Mouse (Mus musculus): ENCODE measurements around the gene Itgav. TPM values are rescaled to one million over a fixed set of nuclear protein-coding genes. Genes with fewer than 3 reads are reported as not detected.

Itgav gene
- 73.7 and 83.2 TPM in 2 replicates for polyA plus RNA-seq (2016; fragmentation: Nextera tagmentation; extraction: Ambion mirVana)

DNA sequence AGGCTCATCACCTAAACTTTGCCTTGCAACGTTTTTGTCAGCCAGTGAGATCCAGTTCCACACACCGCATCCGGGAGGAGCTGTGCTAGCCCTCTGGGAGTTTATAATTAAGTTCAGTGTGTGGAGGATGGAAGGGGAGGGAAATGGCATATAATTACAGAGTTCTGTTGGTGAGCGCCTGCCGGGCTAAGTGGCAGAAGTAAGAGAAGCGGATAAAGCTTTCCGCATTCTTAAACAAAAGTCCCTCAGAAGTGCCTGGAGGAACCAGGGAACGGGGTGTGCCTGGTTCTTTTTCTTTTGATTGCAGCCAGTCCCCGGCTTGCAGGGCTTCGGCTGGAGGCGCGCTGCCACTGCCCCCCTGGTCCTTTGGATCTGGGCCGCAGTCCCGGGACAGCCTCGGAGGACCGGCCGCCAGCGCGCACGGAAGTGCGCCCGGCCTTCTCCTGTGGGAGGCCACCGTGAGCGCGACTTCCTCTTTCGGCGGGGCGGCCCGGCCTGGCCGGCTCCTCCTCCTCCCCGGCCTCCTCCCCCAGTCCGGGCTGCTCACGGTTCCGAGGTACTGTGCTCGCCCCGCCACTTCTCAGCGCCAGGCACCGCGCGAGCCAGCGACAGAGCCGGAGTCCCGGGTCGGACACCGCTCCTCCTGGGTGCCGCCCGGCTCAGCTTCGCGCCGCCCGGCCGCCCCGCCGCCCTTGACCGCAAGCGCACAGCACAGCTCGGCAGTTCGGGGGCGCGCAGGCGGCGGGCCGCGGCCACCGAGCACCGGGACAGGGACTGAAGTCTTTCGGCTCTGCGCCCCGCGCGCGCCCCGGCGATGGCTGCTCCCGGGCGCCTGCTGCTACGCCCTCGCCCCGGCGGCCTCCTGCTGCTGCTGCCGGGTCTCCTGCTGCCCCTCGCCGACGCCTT is at the start of gene Itgav:
Gene Itgav, plus strand, starts transcription at position 477 of the 906 bp plus-strand sequence.
- H3K9me3 ChIP-seq = no peaks in the 10 kb centered on the region
- H3K36me3 ChIP-seq = no peaks in the 10 kb centered on the region
- H3K4me1 ChIP-seq = peaks cover 12% of the 10 kb centered on the region; the same call in 1 of the 2 replicates
- peak; percentile 95 for ATAC-seq (ENCODE audit: insufficient number of reproducible peaks, insufficient read depth, low FRiP score, low TSS enrichment)
- peak within 1 kb of the TSS; percentile 90 for H3K9ac ChIP-seq
- H3K27me3 ChIP-seq = no peaks in the 10 kb centered on the region
- under 1% methylated on average over 79 of the region's 84 CpGs for WGBS
- H3K4me3 ChIP-seq = peak within 1 kb of the TSS; percentile 87
- peak within 1 kb of the TSS; percentile 65 for H3K4me2 ChIP-seq (replicated peaks)
- H3K27ac ChIP-seq = peak within 1 kb of the TSS; percentile 99

GRCm38 (mm10) chr2:83674421-83674820 is 49.8 kb upstream of the Itgav start:
- H3K27ac ChIP-seq = no peak overlapping the region
- 0 out of 2 replicates have a peak, but pooled peaks cover 3% of the 10 kb centered on the region for H3K4me1 ChIP-seq
- no peak for ATAC-seq (ENCODE audit: insufficient number of reproducible peaks, insufficient read depth, low FRiP score, low TSS enrichment)
- 72% methylated on average over 7 of the region's 7 CpGs for WGBS
- 0 out of 2 replicates have a peak, but pooled peaks cover 8% of the 10 kb centered on the region for H3K36me3 ChIP-seq
- H3K9ac ChIP-seq = no peak overlapping the region
- no peaks in the 10 kb centered on the region for H3K27me3 ChIP-seq
- no peaks in the 10 kb centered on the region for H3K9me3 ChIP-seq
- no peak overlapping the region for H3K4me2 ChIP-seq (replicated peaks)
- H3K4me3 ChIP-seq = no peak overlapping the region

- Histone ChIP-seq H3K9ac (no peak overlapping the region), H3K4me3 (no peak overlapping the region), H3K27ac (no peak overlapping the region), H3K27me3 (no peaks in the 10 kb centered on the region), H3K9me3 (no peaks in the 10 kb centered on the region), H3K4me1 (0 out of 2 replicates have a peak, but pooled peaks cover 3% of the 10 kb centered on the region), H3K36me3 (0 out of 2 replicates have a peak, but pooled peaks cover 8% of the 10 kb centered on the region), H3K4me2 (replicated peaks) (no peak overlapping the region)
- WGBS = 85% methylated on average over 9 of the region's 9 CpGs
- ATAC-seq (ENCODE audit: insufficient number of reproducible peaks, insufficient read depth, low FRiP score, low TSS enrichment) = no peak
These were observed 49.3 kb upstream of the Itgav start for GRCm38 (mm10) chr2:83674896-83675295.

DNA sequence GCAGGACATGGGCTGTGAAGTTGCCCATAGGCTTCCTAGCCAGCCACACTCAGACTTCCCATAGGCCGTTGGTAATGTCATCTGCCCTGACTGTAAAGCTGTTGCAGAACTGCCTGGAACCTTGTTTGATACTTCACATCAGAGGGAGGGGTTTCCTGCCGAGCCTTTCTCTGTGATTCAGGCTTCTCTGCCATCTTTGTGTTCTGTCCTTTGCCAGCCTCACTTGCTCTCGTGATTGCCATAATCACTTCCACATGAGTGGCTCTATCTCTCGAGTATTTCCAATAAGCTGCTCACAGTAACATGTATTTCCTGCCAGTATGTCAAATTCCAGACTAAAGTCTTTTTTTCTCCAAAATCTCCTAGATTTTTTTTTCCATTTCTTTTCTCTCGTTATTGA is 48.5 kb upstream of the Itgav start:
- Histone ChIP-seq H3K4me2 (replicated peaks) (no peak overlapping the region), H3K4me1 (0 out of 2 replicates have a peak, but pooled peaks cover 3% of the 10 kb centered on the region), H3K9me3 (no peaks in the 10 kb centered on the region), H3K4me3 (no peak overlapping the region), H3K27ac (peak overlapping the region; percentile 55), H3K36me3 (0 out of 2 replicates have a peak, but pooled peaks cover 8% of the 10 kb centered on the region), H3K9ac (no peak overlapping the region), H3K27me3 (no peaks in the 10 kb centered on the region)
- no peak for ATAC-seq (ENCODE audit: insufficient number of reproducible peaks, insufficient read depth, low FRiP score, low TSS enrichment)
- WGBS = 19% methylated on average over 5 of the region's 5 CpGs

DNA sequence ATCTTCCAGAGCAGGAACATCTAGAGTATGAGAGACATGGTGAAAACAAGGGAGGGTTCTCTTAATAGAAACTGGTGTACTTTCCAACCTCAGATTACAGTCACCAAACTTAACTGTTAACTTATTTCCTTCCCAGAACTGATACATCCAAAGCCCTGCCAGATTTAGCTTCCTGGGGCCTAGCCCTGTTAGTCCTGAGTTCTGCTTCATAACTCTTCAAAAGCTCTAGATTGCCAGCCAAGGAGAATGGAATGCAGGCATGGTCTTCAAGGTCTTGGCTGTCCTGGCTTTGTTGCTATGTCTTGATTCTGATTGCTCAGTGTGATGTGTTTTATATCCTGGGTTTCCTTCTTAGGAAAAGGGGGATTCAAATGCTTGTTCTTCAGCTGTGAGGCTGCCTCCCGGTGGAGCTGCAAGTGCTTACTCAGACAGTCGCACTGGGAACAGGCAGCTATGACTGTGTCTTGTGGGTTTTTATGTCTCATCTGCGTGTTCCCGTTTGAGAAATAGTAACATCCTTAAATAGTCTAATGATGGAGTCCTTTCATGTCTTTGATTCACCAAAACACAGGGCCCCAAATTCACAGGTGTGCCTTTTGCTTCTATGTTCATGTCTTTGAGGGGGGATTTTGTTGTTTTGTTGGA is 47.8 kb upstream of the Itgav start:
- Histone ChIP-seq H3K9me3 (no peaks in the 10 kb centered on the region), H3K27me3 (no peaks in the 10 kb centered on the region), H3K4me3 (no peak overlapping the region), H3K9ac (no peak overlapping the region), H3K36me3 (0 out of 2 replicates have a peak, but pooled peaks cover 8% of the 10 kb centered on the region), H3K4me2 (replicated peaks) (no peak overlapping the region), H3K4me1 (0 out of 2 replicates have a peak, but pooled peaks cover 3% of the 10 kb centered on the region), H3K27ac (peak overlapping the region; percentile 55)
- ATAC-seq (ENCODE audit: insufficient number of reproducible peaks, insufficient read depth, low FRiP score, low TSS enrichment) = no peak
- 86% methylated on average over 4 of the region's 4 CpGs for WGBS

DNA sequence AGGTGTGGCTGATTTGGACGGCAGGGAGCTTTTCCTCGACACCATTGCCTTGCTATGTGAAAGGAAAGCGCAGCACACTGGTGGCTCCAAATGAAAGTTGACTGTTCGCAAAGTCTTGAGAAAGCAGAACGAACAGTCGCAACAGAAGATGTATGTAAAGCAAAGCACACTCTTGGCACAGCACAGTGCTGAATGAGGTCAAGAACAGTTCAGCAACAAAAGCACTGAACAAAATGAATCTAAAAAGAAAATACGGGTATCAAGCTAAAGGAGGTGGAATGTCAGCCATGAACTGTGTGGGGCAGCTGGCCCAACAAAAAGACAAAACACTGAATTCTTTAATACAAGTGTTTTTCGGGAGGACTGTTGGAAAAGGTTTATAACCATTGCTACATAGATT is 42.9 kb upstream of the Itgav start:
- Histone ChIP-seq H3K4me2 (replicated peaks) (no peak overlapping the region), H3K4me1 (0 out of 2 replicates have a peak, but pooled peaks cover under 1% of the 10 kb centered on the region), H3K9ac (no peak overlapping the region), H3K27me3 (no peaks in the 10 kb centered on the region), H3K27ac (no peak overlapping the region), H3K9me3 (no peaks in the 10 kb centered on the region), H3K4me3 (no peak overlapping the region), H3K36me3 (no peaks in the 10 kb centered on the region)
- 93% methylated on average over 8 of the region's 8 CpGs for WGBS
- ATAC-seq (ENCODE audit: insufficient number of reproducible peaks, insufficient read depth, low FRiP score, low TSS enrichment) = no peak

DNA sequence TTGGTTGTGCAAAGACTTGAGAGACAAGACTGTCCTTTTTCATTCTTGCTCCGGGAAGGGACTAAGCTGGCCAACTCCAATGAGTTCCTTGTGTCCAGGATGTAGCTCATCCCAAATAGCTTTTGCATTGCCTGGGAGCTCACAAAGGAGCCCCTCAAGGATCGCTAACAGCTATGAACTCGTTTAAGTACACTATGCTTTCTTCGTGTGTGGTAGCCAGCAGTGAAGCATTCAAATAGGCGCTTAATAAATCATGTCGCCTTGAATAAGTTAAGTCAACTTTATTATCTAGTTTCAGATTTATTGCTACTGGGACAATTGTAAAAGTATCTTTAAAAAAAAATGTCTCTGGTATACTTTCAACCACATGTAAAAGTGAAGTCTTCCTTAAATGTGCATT is 42.4 kb upstream of the Itgav start:
- H3K36me3 ChIP-seq = no peaks in the 10 kb centered on the region
- H3K4me2 ChIP-seq (replicated peaks) = no peak overlapping the region
- no peaks in the 10 kb centered on the region for H3K9me3 ChIP-seq
- no peak overlapping the region for H3K9ac ChIP-seq
- no peaks in the 10 kb centered on the region for H3K27me3 ChIP-seq
- H3K4me1 ChIP-seq = no peaks in the 10 kb centered on the region
- ATAC-seq (ENCODE audit: insufficient number of reproducible peaks, insufficient read depth, low FRiP score, low TSS enrichment) = no peak
- 87% methylated on average over 6 of the region's 6 CpGs for WGBS
- no peak overlapping the region for H3K27ac ChIP-seq
- no peak overlapping the region for H3K4me3 ChIP-seq

DNA sequence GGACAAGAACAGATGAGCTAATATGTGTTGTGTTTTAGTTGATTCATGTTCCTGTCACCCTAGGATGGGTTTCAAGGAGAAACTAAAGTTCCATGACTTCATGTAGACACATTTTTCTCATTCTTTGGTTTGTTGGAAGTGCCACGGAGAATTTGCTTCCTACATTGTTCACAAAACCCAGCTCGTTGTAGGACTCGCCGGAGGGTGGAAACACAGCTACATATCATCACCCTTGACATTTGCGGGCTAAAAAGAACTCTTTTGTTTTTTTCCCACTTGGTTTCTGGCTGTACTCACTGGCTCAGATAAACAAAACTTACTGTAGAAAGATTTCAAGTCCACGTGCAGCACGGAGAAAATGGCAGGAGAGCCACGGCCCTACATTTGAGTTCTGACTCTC is 41.9 kb upstream of the Itgav start:
- Histone ChIP-seq H3K4me3 (no peak overlapping the region), H3K9ac (no peak overlapping the region), H3K9me3 (no peaks in the 10 kb centered on the region), H3K4me2 (replicated peaks) (no peak overlapping the region), H3K27me3 (no peaks in the 10 kb centered on the region), H3K4me1 (no peaks in the 10 kb centered on the region), H3K27ac (no peak overlapping the region), H3K36me3 (no peaks in the 10 kb centered on the region)
- no peak for ATAC-seq (ENCODE audit: insufficient number of reproducible peaks, insufficient read depth, low FRiP score, low TSS enrichment)
- WGBS = 80% methylated on average over 8 of the region's 8 CpGs

DNA sequence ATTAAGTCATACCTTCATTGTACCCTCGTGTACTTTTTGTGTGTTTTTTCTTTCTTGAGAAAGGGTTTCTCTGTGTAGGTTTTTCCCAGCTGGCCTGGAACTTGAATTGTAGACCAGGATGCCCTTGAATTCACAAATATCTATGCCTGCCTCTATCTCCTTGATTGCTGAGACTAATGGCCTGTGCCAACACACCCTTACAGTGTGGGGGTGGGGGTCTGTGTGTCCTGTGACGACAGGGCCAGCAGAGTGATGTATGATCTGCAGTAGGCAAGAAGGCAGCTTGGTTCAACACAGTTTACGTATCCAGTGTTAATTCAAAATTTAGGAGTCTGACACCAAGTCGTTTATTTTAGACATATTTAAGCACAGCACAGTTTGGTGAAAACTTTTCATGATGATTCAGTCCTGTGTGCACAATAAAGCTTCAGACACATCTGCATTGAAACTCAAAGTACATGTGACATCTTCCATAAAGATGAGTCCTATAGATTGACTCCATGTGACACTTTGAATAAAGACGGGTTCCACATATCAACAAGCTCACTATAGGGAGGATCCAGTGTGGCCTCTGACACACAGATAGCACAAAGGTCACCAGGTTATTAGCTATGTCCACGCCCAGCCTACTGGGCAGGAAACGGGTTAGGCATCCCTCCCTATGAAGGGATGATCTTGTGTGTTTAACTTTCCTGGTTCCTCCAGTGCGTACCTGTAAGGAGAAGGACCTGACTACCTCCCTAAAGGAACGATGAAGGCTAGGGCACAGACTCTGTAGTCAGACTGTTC is 40.3 kb upstream of the Itgav start:
- H3K4me2 ChIP-seq (replicated peaks) = no peak overlapping the region
- no peaks in the 10 kb centered on the region for H3K4me1 ChIP-seq
- no peaks in the 10 kb centered on the region for H3K36me3 ChIP-seq
- H3K4me3 ChIP-seq = no peak overlapping the region
- no peak overlapping the region for H3K9ac ChIP-seq
- 84% methylated on average over 9 of the region's 9 CpGs for whole genome bisulfite sequencing
- no peaks in the 10 kb centered on the region for H3K27me3 ChIP-seq
- H3K9me3 ChIP-seq = no peaks in the 10 kb centered on the region
- no peak for ATAC-seq (ENCODE audit: insufficient number of reproducible peaks, insufficient read depth, low FRiP score, low TSS enrichment)
- H3K27ac ChIP-seq = no peak overlapping the region

DNA sequence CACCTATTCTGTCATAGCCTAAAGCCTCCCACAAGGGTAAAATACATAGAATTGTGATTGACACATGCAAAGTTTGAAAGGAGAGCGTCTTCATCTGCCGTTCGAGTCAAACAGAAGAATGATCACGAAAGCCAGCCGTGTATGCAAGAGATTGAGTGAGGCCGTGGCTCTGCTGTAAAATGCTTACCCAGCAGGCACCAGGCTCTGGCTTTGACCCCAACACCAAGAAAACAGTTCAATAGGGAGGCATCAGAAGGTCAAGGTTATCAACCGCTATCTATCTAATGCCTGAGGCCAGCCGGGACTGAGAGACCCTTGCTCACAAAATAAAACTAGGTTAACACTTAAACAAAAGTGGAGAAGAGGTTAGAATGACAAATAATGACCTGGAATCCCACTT is 39.5 kb upstream of the Itgav start:
- H3K9me3 ChIP-seq = no peaks in the 10 kb centered on the region
- 77% methylated on average over 8 of the region's 8 CpGs for WGBS
- no peaks in the 10 kb centered on the region for H3K36me3 ChIP-seq
- H3K27ac ChIP-seq = no peak overlapping the region
- H3K4me2 ChIP-seq (replicated peaks) = no peak overlapping the region
- H3K27me3 ChIP-seq = no peaks in the 10 kb centered on the region
- H3K9ac ChIP-seq = no peak overlapping the region
- no peak for ATAC-seq (ENCODE audit: insufficient number of reproducible peaks, insufficient read depth, low FRiP score, low TSS enrichment)
- H3K4me1 ChIP-seq = no peaks in the 10 kb centered on the region
- no peak overlapping the region for H3K4me3 ChIP-seq

GRCm38 (mm10) chr2:83690372-83690771 is 33.8 kb upstream of the Itgav start:
- no peak overlapping the region for H3K27ac ChIP-seq
- H3K4me3 ChIP-seq = no peak overlapping the region
- WGBS = 67% methylated on average over 2 of the region's 2 CpGs
- H3K27me3 ChIP-seq = no peaks in the 10 kb centered on the region
- no peak overlapping the region for H3K9ac ChIP-seq
- no peaks in the 10 kb centered on the region for H3K9me3 ChIP-seq
- H3K4me1 ChIP-seq = no peaks in the 10 kb centered on the region
- no peak for ATAC-seq (ENCODE audit: insufficient number of reproducible peaks, insufficient read depth, low FRiP score, low TSS enrichment)
- H3K36me3 ChIP-seq = no peaks in the 10 kb centered on the region
- no peak overlapping the region for H3K4me2 ChIP-seq (replicated peaks)
